Mouse (Mus musculus): Measurements from ENCODE around the gene Ppm1l.

Ppm1l gene

DNA sequence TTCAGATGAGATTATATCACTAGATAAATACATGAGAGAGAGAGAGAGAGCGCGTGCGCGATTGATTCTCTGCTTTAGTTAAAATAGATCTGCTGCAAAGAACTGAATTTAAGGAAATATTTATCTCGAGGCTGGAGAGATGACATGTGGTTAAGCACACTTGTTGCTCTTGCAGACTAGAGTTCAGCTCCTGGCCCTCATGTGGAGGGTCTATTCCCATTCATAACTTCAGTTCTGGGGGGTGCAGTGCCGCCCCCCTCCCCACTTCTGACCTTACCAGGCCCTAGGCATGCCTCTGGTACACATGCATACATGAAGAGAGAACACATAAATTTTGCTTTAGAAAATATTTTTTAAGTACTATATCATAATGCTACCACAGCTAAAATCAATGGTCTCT is 280.6 kb downstream of the Ppm1l start:
- DNase-seq (ENCODE audit: low spot score): no peak

DNA sequence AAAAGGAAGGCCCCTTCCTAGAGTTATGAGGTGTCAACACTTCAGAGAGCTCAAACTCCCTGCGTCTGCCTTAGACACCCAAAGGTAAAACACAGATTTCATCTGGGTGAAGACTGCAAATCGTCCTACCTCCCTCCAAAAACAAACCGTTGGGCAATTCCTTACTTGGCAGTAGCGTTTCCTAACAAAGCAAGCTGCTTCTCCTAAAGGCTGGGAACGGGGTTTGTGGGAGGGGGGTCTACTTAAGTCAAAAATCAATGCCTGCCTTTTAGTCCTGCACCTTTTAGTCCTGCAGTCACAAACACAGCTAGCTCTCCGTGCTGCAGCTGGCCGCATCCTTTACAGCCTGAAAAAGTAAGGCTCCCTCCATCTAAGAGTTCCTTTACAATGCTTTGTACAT is 281.2 kb downstream of the Ppm1l start:
- no peak for DNase-seq (ENCODE audit: low spot score)

DNA sequence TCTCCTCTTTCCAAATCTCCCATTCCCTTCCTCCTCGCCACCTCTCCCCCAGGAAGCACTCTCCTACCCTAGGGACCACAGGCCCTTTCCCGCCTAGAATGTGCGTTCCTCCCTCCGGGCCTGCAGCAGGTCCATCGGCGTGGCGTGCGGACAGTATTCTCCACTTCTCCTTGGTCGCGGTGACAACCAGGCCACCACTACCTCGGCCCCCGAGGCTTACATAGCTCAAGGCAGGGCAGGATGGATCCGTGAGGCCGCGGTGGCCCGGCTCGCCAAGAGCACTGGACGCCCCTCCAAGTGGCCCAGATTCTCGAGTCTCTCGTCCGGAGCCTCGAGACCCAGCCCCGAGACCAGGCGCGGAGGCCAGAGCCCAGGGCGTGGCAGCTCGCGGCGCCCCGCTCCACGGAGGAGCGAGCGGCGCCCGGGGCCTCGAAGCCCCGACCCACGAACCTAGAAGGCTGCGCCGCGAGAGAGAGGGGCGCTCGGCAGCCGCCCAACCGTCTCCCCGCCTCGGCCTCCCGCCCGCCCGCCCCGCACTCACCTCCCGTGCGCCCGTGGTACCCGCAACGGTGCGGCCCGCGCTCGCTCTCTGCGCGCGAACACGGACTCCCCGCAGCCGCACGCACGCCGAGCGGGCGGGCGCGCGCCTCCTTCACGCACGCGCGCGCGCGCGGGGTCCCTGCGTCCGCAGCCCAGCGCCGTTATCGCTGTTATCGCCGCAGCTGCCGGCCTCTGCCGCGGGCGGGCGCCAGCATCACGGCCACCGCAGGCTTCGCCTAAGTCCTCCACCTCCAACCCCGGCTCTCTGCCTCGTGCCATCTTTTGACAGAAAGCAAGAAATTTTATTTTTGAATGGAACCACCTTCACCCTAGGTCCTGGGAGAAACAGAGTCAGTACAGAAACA is 281.9 kb downstream of the Ppm1l start, which contains the start of gene B3galnt1:
Gene B3galnt1, minus strand, starts transcription at position 700 of the 905 bp plus-strand sequence.
- DNase-seq (ENCODE audit: low spot score): peak; percentile 31

DNA sequence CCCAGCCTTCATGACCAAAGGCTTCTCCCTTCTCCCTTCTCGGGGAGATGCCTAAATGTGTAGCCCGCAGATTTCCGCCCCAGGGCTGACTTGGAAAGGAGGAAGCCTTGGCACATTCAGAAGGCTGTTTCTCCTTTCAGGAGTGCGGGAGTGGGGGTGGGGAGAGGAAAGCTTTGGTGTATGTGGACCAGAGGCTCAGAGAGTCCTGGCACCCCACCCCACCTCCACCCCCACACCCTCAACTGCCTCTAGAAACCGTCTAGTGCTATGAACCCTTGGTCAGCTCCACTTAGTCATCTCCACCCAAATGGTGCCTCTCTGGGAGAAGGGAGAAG is 282.5 kb downstream of the Ppm1l start:
- no peak for DNase-seq (ENCODE audit: low spot score)

DNA sequence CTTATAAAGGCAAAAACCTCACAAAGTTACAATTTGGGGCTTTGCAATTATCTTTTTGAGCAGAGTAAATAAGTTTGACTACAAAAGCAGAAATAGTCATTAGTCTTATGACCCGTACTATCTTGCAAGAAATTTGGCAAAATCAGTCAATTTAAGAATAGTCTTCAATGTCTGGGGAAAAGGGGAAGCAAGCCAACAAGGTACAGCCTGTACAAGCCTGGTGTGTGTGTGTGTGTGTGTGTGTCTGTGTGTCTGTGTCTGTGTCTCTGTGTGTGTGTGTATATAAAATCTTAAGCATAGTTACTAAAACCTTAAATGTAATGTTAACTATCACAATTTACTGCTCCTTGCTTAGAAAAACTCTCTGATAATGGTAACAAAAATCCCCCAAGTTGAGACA is 290.3 kb downstream of the Ppm1l start:
- no peak for DNase-seq (ENCODE audit: low spot score)

DNA sequence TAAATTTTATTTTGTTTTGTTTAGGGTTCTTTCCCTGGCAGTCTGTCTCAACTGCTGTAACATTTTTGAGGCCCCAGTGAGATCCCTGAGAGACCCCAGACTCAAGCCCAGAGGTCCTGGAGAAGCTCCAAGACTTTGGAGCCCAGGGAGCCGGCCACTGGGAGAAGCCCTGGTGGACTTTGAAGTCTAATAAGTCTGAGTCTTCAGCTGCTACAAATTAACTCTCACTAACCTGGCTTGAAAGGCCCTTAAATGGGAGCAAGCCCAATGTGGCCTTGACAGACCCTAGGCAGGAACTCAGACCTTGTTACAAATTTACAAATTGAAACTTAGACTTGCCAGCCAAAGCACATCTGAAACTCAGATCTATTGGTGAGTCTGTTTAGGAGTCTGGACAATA is 290.8 kb downstream of the Ppm1l start:
- DNase-seq (ENCODE audit: low spot score): no peak

DNA sequence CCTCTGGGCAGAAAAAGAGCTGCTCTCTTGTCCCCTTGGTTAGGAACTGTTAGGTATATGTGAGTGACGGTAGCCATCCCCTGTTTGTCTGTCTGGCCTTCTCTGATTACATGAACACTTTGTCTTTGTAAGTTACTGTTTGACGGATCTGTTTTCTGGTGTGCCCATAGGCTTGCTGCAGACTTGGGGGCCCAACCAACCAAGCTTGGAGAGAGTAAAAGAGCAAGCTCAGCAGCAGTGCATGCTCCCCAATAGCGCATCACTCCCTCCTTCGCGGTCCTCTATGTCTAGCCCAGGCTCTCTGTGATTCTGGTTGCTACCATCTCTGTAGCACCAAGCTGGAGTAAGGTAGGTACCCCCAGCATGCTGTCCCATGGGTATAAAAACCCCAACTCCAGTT is 291.2 kb downstream of the Ppm1l start:
- DNase-seq (ENCODE audit: low spot score): no peak
